Mouse (Mus musculus) gastrocnemius, adult 8-10 months (tissue): Measurements from ENCODE around the gene Wbp2nl. TPM values are rescaled to one million over a fixed set of nuclear protein-coding genes. Genes with fewer than 3 reads are reported as not detected.
"Not testable (repeated sequence)": the region's sequence is repeated elsewhere in the genome, so short reads cannot be mapped to it uniquely, and the experiment has no call there.

Experiments
- DNase-seq, 2 experiments: peaks; one replicate each; pipeline ENCODE4 v3.0.0; 2022; ENCODE audit warnings: low spot score in 2 of 2
- total RNA-seq, 4 experiments: library from RNA; stranded (reverse); gene quantifications; 2 replicates each; pipeline ENCODE4 v1.2.4; 2022

The Wbp2nl gene
- total RNA-seq, 4 experiments from 2014 or later: not detected

DNA sequence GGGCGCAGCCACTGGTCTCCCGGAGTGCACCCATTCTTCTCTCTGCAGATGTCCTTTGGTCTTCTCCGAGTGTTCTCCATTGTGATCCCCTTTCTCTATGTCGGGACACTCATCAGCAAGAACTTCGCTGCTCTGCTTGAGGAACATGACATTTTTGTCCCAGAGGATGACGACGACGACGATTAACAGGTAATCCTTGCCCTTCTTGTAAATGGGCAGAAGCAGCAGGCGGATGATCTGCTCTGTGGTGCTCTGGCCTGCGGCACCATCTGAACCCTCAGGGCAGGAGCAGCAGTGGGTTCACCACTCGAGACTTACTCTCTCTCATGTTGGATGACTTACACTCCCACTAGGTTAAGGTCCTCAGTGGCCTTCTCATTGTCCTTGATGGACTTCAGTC is 49.1 kb downstream of the Wbp2nl start:
- DNase-seq: no peak

DNA sequence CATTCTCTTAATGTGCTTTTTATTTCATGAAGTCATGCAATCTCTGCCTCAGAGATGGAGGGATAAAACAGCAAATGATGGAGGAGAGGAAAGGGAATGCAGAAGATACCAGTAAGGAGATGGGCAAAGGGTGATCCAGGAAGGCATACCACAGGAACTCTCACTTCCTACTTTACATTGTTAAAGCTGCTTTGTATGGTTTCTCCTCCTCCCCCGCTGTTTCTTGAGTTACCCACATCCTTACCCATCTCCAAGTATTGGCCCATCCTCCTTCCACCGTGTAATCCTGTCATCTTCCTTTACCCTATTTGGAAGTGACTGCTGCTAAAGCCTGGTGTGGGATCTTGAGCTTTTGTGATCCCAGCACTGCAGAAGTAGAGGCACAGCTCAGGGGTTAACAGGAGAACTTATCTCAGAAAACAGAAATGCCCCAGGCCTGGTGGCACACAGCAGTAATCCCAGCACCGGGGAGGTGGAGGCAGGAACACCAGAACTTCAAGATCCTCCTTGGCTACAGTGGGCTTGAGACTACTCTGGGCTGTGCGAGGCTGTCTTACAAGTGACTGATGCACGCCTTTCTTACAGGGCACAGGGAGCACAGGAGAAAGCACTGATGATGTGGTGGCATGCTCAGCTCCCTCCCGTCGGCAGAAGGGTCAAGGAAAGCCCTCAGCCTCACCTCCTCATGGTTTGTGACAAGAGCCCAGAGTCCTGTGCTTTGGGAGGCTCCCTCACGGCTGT is 49.7 kb downstream of the Wbp2nl start:
- DNase-seq: no peak

DNA sequence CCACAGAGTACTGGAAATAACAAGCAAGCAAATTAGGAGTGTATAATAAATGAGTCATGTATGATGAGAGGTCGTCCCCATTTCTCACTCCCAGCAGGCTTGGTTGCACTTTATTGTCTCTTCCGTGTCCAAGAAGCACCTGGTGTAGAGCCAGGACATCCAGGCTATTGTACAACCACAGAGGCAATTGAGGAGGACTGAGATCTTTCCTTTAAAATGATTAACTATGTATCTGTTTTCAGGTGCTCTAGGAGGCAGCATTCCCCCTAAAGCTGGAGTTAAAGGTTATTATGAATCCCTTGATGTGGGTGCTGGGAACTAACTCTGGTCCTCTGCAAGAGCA is 50.2 kb downstream of the Wbp2nl start:
- DNase-seq: no peak

DNA sequence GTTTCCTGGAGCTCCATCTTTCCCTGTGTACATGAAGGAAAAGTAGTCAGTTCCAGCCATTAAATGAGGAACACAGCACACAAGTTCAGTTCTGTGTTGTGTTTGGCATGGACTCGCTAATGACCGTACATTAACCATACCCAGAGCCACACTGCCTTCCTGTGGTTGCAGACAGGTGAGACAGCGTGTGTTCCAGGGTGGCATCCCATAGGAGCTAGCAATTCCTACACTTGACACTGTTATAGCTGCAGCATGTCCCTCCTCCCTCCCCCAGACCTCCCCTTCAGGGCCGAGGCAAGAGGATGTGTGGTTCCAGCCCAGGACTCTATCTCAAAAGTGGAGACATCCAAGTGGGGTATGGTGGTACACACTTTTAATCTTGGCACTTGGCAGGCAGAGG is 51.6 kb downstream of the Wbp2nl start:
- no peak for DNase-seq

DNA sequence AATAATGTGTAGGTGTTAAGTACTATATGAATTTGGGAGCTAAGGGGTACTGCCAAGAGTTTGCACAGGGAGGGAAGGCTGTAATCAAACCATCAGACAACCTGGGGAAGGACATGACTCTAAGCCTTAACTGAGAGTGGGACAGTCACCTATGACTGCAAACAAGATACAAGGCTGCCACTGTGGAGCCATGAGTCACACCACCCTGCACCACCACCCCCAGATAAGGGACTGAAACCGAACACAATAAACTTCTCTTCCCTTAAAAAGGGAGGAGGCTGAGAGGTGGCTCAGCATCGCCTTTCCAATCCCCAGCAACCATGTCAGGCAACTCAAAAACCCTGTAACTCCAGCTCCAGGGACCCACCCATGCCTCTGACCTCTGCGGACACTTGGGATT is 52.7 kb downstream of the Wbp2nl start:
- no peak for DNase-seq

DNA sequence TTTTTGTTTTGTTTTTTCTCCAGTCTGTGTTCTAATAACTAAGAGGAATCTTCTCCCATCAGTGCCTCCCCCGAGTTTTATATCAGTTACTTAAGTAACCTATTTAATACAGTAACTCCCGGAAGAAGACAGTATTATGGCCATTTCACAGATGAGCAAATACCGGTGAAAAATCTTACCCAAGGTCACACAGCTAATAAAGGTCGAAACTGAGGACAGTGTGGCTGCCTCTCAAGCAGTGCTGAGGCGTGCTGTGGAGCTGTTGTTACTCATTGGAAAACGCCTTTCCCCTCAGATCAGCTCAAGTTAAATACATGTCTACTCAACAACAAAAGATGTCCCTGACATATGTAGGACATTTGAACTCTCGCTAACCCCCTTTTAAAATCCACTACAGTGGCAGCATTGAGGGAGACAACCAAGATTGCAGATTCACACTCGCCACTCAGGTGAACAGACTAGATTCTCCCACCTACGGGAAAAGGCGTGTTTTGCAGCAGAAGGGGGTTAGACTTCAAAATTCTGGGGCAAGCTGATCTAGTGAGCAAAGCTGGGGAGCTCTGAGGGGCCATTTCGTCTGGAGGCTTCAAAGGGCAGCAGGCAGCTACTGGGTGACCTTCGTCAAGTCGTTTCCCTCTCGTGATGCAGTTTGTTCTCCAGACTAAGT is 54.5 kb downstream of the Wbp2nl start:
- DNase-seq: no peak

DNA sequence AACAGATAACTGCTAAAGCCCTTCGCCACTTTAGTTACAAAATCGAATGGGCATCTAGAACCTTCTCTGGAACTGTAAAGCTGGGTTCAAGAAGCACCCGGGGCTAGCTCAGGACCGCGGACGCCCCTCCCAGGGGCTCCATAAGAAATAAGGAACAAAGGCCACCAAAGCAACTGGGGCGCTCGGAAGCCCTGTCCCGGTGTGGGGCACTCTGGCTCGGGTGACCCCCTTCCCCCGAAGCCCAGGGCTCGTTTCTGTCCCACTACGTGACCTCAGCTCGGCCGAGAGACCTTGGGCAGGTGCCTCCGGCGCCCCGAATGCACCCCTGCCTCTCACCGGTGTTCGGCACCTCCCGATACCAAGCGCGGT is 55.0 kb downstream of the Wbp2nl start:
- no peak for DNase-seq

DNA sequence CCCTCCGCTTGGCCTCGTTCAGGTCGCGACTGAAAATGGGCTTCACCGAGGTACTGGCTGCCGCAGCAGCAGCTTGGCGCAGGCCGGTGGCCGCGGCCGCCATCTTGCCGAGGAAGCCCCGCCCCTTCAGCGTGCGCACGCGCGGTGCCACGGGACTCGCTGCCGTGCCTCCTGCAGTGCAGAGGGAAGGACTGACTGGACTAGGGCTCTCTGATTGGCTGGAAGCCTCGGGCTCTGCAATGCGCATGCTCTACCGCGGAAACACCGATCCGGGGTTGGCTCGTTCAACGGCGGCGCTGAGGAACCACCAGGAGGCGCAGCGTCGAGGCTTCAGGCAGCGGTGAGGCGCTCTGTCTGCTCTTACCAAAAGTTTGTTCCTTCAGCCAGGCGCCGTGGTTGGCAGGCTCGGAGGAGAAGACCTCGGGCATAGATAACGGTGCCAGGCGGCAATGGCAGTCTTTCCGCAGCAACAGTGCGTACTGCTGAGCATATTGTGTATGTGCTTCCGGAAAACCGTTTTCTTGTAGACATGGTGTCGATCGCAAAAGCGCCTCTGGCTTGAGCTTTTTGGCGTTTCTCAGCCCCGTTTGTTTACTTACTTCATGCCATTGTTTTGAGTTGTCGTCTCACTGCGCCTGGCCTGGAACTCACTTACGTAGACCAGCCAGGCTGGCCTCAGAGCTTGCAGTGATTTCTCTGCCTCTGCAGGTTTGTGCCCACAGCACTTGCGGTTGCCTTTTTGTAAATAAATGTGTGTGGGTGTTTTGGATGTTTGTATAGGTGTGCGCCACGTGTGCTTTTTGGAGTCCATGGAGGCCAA is 55.6 kb downstream of the Wbp2nl start, which contains the start of gene Ndufa6:
Gene Ndufa6 (minus strand): TSS at position 197 of the 820 bp plus-strand sequence.
- peak; percentile 91 to 96 for DNase-seq

DNA sequence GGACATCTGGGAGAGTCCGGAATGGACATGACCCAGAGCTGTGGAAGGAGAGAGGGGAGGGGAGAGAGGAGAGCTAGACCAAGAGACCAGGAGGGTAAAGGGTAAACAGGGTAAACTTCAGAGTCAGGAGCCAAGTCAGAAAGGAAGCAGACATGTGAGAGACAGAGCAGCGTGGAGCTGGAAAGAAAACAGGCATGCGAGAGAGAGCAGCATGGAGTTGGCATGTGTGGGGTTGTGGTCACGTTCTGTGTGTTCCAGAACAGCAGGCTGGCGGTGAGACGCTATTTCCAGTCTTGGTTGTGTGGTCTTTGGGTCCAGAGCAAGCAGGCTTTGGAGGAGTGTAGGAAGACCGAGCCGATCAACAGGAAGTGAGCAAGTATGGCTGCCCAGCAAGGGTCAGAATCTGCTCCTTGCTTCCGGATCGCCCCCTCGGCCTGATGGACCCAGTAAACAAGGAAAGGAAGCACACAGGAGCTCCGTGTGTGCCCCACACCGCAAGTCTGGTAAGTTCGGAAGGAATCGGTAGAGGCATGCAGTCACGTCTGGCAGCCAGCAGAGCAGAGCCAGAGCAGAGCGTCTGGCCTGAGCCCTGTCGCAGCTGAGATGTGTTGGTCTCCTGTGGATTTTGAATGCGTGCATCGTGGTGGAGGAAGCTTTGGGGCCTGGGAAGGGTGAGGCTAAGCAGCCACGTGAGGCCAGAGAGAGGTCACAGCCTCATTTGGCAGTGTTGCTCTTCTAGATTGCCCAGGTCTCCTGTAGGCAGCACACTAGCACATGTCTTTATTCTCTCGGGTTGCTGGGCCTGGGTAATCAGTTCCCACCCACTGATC is 59.9 kb downstream of the Wbp2nl start:
- DNase-seq: no peak

DNA sequence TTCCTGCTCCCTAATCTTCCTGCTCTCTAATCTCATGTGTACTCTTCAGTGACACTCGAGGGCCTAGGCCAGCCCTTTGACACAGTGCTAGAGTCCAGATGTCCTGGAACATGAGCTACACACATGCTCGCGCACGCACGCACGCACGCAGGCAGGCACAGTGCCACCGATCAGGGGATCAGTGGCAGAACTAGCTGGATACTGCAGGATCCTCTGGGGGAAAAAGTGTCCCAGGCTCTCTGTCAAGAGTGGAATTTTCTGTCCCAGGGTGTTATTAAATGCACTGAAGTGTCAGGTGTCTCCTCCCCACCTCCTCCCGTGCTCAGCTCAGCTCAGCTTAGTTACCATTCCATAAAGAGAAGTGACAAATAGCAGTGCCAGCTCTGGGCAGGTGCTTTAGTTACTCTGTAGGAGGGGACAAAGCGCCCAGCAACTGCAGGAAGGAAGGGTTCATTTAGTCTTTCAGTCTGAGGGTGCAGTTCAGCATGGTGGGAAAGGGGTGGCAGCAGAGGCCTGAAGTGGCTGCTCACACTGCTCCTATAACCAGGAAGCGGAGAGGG is 62.8 kb downstream of the Wbp2nl start:
- peak; percentile 59 to 67 for DNase-seq

DNA sequence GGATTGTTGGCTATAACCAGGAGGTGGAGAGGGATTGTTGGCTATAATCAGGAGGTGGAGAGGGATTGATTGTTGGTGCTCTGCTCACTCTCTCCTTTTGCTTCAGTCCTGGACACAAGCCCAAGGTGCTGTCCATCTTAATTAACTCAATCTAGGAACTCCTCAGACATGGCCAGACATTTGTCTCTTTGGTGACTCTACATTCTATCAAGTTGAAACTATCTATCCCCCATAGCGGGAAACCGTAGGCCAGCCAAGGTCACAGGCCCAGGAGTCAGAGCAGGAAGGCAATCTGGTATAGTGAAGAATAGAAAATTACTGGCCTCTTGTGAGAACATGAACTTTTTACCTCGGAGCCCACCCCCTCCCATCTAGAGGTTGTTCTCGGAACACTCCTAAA is 63.5 kb downstream of the Wbp2nl start:
- DNase-seq: no peak

DNA sequence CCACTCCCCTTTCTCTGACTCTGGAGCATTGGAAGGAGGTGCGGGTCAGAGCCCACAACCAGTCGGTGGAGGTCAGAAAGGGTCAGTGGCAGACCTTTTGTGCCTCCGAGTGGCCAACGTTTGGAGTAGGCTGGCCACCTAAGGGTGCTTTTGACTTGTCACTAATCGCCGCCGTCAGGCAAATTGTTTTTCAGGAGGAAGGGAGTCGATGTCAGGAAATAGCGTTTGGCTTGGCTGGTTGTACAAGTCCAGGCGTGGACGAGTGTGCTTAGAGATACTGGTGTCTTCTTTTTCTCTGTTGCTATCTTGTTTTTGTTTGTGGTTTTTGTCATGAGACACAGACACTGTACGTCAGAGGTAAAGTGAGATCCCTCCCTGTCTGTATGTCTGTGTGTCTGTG is 65.0 kb downstream of the Wbp2nl start:
- not testable (repeated sequence) for DNase-seq

Other genes starting within 250 kb of the Wbp2nl start
- not detected for gene 4930407I10Rik, start 239.8 kb upstream of the Wbp2nl start, total RNA-seq
- not detected for gene Mei1, start 229.0 kb upstream of the Wbp2nl start, total RNA-seq
- gene Ccdc134, start 171.0 kb upstream of the Wbp2nl start, total RNA-seq: 10 to 100 TPM in 2 of 4 experiments, 1 to 10 TPM in 2; 6.8 to 14.2 (median 8.6) TPM
- gene Srebf2, start 151.8 kb upstream of the Wbp2nl start, total RNA-seq: 10 to 100 TPM in 1 of 4 experiments, 1 to 10 TPM in 3; 8.4 to 11.5 (median 9.7) TPM
- not detected for gene Shisa8, start 86.1 kb upstream of the Wbp2nl start, total RNA-seq
- gene Tnfrsf13c, start 74.6 kb upstream of the Wbp2nl start, total RNA-seq: not detected
- not detected for gene Cenpm, start 54.2 kb upstream of the Wbp2nl start, total RNA-seq
- gene 1500009C09Rik, start 46.6 kb upstream of the Wbp2nl start, total RNA-seq: not detected
- gene Sept3, start 24.1 kb upstream of the Wbp2nl start, total RNA-seq: under 1 TPM; 0.10 to 0.63 (median 0.38) TPM
- 10 to 100 TPM in 2 of 4 experiments, 1 to 10 TPM in 2; 7.7 to 11.6 (median 10.1) TPM for gene Naga, start 40.0 kb downstream of the Wbp2nl start, total RNA-seq
- under 1 TPM; 0.17 to 0.43 (median 0.36) TPM for gene Pheta2, start 40.0 kb downstream of the Wbp2nl start, total RNA-seq
- gene Smdt1, start 40.0 kb downstream of the Wbp2nl start, total RNA-seq: 100 to 1,000 TPM; 129 to 149 (median 142) TPM
- gene Ndufa6, start 55.4 kb downstream of the Wbp2nl start, total RNA-seq: 100 to 1,000 TPM; 397 to 462 (median 441) TPM
- 10 to 100 TPM in 3 of 4 experiments, 1 to 10 TPM in 1; 7.2 to 14.5 (median 11.5) TPM for gene Cyp2d22, start 81.3 kb downstream of the Wbp2nl start, total RNA-seq
- under 1 TPM in 2 of 4 experiments, not detected in 2; 0.18 to 0.24 TPM for gene Cyp2d11, start 95.1 kb downstream of the Wbp2nl start, total RNA-seq
- under 1 TPM in 1 of 4 experiments, not detected in 3; 0.56 TPM for gene Cyp2d10, start 108.2 kb downstream of the Wbp2nl start, total RNA-seq
- not detected for gene Cyp2d9, start 134.5 kb downstream of the Wbp2nl start, total RNA-seq